Mouse (Mus musculus): ENCODE measurements around the gene Omp.

The Omp gene

DNA sequence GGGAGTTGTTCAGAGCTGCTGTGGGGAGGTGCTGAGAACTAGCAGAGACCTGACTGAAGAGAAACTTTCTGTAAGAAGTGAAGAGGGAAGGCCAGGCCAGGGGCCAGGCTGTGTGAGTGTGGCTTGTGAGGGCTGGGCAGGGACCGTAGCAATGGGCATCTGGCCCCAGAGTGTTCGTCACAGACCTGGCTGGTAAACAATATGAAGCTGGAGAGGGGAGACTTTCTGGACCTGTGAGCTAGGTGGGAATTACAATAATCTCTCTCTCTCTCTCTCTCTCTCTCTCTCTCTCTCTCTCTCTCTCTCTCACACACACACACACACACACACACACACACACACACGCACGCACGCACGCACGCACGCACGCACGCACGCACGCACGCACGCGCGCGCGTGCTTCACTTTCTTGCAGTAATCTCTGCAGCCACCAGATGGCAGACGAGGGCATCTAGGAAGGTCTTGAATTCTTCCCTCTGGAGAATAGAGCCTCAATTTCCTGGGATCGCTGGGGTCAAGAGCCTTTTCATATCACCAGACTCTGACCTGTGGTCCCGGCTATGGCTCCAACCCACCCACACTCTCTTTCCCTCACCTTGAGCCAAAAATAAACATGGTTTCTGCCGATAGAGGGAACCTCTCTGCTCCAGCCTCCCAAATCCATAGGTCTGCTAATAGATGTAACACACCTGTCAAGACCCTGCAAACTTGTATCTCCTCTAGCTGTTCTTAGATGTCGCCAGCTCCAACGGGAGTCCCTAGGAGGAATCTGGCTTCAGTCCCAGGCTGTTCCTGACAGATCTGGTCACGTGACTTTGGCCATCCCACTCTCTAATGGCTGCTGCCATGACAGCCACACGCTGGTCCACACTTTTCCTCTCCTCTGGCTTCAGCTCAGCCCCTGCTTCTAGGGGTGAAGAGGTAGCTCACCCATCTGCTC is 42.0 kb downstream of the Omp start:
- DNase-seq (ENCODE audit: low read depth, low spot score), result peak; percentile 49

DNA sequence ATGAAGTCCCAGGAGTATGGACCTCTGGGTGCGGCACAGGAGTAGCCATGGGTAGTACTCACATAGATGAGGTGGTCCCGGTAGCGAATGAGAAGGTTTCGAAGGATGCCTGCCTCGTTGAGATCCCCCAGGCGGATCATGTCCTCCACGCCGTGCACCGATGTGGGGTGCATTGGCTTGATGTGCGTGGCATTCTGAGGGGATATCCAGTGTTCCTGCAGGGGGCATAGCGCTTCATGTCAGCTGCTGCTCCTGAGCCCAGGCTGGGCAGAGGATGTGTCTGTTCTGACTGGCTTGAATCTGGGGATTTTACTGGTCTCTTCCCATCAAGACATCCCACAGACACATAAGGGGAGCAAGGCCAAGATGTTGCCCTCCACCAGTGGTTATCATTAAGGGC is 42.8 kb downstream of the Omp start:
- DNase-seq (ENCODE audit: low read depth, low spot score), result no peak

DNA sequence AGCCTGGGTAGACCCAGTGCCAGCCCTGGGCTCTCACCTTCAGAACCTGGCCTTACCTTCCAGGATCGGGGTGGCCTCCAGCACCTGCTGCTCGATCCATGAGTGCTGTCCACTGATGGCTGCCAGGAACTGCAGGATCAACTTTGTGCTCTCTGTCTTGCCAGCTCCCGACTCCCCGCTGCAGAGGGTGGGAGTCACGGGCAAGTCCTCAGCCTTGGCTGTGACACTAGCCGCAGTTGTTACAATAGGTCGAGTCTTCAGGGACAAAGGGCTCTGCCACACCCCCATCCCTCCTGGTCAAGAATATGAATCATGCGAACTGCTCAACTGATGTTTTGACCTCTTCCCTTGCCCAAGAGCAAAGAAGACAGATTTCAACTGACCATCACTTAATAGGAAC is 47.7 kb downstream of the Omp start:
- no peak for DNase-seq (ENCODE audit: low read depth, low spot score)

DNA sequence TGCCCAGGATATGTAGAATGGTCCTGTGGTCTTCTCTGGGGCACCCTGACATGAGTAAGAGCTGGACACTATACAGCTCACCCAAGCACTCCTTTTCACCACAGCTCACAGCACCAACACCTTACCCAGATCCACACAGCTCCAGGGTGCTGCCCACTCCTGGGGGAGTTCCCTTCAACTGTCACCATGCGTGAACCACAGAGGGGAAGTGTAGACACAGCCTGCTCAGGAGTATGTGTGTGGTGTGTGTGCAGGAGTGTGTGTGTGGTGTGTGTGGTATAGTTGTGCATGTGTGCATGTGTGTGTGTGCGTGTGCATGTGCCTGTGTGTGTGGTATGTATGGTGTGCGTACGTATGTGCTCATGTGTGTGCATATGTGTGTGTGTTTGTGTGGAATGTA is 49.5 kb downstream of the Omp start:
- DNase-seq (ENCODE audit: low read depth, low spot score), result no peak

All from embryo, embryonic 11.5 days (tissue).